Mouse (Mus musculus): ENCODE data around the gene Kcnd3.

DNA sequence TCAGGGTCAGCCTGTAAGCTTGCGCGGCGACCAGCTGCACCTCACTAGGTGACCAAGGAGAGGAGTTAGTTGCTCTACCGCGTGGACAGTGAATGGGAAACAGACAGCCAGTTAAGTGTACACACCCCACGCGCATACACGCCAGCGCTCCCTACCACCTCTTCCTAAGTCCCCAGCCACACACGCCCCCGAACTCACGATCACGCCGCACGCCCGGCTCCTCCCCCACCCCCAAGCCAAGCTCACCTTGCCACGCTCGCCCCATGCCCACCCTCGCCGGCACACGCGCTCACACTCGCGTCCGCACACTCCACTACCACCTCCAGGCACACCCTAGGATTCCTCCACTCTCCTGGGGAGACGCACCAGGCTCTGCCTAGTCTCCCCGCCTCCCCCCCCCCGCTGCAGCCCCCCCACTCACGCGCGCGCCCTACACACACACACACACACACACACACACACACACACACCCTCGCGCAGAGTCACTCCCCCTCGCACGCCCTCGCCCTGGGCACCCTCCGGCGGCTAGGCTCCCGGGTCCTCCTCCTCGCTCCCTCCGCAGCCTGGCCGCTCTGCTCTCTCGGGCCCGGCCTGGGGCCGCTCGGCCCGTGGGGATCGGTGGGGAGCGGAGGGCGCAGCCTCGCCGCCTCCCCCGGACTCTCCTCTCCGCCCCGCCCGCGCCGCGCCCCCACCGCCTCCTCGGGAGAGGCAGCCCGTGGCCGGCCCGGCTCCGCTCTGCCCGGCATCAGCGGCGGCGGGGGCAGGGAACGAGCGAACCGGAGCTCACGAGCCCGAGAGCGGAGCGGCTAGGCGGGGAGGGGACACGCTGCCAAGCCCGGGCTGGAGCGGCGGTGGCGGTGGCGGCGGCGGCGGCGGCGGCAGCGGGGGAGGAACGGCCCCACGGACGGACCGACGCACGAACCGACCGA, at the start of gene Kcnd3:
- TF ChIP-seq CTCF (IDR thresholded peaks at IDR 0.05) (no peak), POLR2A (IDR thresholded peaks at IDR 0.05; ENCODE audit: insufficient read depth, low read depth, low read length) (no peak), EP300 (IDR thresholded peaks at IDR 0.05; ENCODE audit: insufficient read depth, low read depth, low read length) (no peak)

Measured in heart, adult 2 months (tissue).